Mouse (Mus musculus) brain, embryonic 14.5 days (tissue): ENCODE data around the gene Cilp2.

ENCODE experiments used
- CTCF ChIP-seq: fragments of 200-500 bp; IDR thresholded peaks from 2 replicates; pipeline ENCODE4 v1.5.1; 2012; ENCODE audit warnings: inconsistent platforms, mild to moderate bottlenecking, moderate library complexity, borderline replicate concordance; ENCODE audit not compliant: insufficient read depth, insufficient read length; ENCODE audit errors: extremely low read depth
- POLR2A ChIP-seq: fragments of 200-500 bp; IDR thresholded peaks from 2 replicates; pipeline ENCODE4 v1.6.1; 2012; ENCODE audit warnings: mild to moderate bottlenecking, inconsistent platforms, borderline replicate concordance; ENCODE audit not compliant: poor library complexity, insufficient read depth, insufficient read length, severe bottlenecking; ENCODE audit errors: extremely low read depth

DNA sequence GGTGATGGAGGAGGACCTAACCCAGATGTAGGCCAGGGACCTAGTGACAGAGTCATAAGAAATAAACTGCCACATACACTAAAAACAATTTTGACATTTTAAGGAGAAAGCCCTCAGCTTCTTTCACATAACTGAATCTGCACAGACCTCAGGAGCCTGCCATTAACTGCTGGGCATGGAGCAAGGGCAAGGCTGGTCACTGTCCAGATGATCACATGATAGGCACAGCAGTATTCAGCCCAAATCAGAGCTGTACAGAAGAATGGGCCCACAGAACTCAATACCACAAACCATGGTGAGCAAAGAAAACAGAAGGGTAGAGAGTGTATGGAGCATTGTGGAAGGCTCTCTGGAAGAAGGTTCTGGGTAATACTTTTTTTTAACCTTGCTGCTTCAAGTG is 39.4 kb upstream of the Cilp2 start:
- TF ChIP-seq CTCF = no peak
- TF ChIP-seq POLR2A = no peak
